Mouse (Mus musculus): ENCODE results near the gene Gxylt2. TPM values are rescaled to one million over a fixed set of nuclear protein-coding genes. Genes with fewer than 3 reads are reported as not detected.

The Gxylt2 gene
- total RNA-seq, 2 experiments from 2014 or later = 1.6 to 2.0 TPM

DNA sequence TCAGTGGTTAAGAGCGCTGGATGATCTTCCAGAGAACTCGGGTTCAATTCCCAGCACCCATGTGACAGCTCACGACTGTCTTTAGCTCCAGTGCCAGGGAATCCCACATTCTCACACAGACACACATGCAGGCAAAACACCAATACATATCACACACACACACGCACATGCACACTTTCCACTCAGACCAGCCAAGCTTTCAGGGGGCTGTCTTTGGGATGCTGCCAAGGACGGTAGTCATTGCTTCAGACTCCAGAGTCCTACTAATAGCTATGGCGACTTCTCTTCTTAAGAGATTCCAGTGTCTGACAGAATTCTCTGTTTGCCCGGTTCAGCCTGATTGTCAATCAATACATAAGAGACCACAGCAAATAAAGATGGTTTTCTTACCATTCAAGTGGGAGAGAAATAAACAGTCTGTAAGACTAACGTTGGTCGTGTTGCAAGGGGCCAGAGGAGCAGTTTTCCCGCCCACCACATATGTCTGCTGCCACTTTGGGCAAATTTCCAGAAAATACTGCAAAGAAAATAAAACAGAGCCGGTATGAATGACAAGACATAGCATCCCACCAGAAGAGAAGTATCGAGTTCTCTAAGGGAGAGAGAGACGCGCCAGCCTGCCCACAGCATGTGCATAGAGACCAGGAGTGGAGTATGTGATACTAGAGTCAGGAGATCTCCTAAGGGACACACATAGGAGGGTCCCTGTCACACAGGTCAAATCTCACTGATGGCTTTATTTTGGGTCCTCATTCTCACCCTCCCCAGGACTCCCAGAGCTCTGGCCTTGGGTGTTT is 88.6 kb downstream of the Gxylt2 start:
- no peak for DNase-seq (ENCODE audit: extremely low spot score in 1 of 2, low spot score in 1 of 2)

DNA sequence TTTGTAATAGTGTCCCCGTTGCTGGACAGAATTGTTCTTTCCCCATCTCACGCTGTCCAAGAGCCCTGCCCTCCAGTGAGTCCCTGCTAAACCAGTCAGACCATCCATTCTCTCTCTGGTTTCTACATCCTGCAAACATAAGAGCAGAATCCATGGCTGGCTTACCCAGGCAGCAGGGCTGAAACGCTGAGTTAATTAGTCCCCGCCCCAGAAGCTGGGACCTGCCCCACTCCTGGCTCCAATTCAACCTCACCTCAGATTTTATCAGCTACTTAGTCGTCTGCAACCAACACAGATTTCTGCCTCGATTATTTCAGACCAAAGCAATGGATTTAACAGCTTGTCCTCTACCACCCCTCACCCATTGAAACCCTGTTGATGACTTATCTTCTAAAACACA is 91.3 kb downstream of the Gxylt2 start:
- no peak for DNase-seq (ENCODE audit: extremely low spot score in 1 of 2, low spot score in 1 of 2)

DNA sequence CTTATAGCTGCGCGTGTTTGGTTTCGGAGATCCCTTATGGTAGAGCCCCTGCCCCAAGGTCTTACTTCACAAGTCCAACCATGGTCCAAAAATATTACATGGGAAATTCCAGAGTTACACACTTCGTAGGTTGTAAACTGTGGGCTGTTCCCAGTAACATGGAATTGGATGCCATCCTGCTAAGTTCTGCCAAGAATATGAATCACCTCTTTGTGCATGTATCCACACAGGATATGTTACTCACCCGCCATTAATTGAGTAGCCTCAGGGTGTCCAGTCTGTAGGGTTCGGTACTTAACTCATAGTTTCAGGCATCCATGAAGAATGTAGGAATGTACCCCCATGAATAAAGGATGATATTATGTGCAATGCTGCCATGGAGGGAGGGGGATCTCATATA is 94.8 kb downstream of the Gxylt2 start:
- DNase-seq (ENCODE audit: extremely low spot score in 1 of 2, low spot score in 1 of 2) = no peak

DNA sequence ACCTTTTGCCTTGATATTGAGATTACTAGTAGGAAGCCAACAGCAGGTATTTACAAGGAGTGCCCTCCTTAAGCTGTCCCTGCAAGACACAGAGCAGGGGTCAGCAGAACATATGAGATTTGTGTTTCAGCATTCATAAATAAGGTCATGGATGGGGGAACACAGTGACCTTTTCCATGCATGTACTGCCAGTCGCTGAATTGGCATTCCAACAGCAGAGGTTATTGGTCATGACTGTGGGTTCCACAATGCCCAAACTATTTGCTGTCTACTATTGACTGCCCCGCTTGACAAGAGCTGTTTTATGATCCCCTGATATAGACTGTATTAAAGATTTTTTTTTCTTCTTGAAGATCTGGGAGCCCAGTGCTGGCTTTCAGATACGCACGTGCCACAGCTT is 95.2 kb downstream of the Gxylt2 start:
- no peak for DNase-seq (ENCODE audit: extremely low spot score in 1 of 2, low spot score in 1 of 2)

DNA sequence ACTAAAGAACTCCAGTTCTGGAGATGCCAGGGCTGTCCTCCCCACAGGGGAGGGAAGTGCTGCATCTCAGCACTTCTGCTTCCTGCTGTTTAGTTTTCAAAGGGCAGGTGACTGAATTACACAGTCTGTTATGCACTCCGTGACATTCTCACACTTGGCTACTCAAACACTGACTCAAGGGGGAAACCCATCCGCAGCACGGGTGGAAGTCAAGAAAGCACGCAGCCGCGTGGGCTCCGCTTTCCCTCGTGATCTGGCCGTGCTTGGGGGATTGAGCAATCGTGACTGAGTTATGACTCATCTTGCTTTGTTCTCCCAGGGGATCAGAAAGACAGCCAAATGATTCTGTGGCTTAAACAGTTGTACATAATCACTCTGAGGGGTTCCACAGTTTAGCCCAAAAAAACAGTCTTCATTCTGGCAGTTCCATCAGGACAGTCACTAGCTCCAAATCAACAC is 96.0 kb downstream of the Gxylt2 start:
- peak; percentile 20 to 23 for DNase-seq (ENCODE audit: extremely low spot score in 1 of 2, low spot score in 1 of 2)

DNA sequence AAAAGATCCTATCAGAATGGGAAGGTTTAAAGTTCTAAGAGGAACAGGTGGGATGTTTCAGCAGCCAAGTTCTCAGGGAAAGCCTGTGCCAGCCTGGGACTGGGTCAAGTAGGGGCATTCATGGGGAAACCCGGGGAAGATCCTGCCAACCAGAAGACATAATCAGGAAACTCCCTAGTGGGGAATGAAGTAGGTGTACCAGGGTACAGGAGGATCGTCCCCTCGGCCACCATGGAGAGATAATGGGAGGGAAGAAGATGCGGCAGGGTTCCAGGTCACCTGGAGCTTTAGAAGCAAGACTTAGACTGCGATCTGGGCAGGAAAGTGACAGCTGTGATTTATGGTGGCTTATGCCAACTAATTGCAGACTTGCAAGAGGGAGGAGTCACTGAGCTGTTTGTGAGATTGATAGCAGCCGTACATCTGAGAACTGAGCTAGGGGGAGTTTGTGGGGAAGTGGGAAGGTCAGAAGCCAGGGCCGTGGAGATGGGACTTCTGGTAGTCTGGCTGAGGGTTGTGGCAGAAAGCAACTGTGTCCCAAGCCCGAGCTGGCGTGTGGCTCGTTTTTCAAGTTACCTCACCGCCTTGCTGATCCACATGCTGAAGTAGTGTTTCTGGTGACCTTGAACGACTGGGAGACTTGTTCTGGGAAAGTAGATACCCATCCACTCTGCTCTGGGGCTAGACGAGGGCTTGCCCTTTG is 98.0 kb downstream of the Gxylt2 start:
- no peak for DNase-seq (ENCODE audit: extremely low spot score in 1 of 2, low spot score in 1 of 2)

DNA sequence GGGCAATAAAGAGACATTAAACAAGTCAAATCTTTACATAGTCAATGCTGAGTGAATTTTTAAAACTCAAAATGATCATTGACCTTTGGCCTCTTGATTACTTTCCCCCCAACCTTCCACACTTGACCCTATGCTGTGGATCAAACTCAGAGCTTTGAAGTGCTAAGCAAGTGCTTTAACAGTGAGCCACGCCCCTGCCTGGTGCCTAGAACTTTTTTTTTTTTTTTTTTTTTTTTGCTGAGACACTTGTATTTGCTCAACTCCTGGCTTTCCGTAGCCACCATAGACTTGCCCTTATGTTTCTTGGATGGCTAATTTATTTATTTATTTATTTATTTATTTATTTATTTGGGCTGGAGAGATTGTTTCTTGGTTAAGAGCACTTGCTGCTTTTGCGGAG is 98.7 kb downstream of the Gxylt2 start:
- DNase-seq (ENCODE audit: extremely low spot score in 1 of 2, low spot score in 1 of 2) = no peak

DNA sequence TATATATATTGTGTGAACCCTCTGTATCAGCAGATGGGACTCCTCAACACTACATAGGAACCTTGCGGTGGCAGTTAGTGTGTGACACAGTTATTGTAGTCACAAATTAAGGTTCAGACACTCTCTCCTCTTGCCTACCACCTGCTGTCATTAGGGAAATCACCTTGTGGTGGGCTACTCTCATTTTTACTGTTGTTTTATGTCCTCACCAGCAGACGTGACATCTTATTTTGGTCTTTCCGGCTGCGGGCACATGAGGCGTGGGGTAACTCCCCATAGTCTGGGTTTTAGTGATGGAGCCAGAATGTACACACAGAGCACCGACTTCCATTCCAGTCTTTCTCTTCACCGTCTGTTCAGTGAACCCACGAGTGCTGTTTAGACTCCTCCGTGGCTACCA is 102.7 kb downstream of the Gxylt2 start:
- DNase-seq (ENCODE audit: extremely low spot score in 1 of 2, low spot score in 1 of 2) = no peak

DNA sequence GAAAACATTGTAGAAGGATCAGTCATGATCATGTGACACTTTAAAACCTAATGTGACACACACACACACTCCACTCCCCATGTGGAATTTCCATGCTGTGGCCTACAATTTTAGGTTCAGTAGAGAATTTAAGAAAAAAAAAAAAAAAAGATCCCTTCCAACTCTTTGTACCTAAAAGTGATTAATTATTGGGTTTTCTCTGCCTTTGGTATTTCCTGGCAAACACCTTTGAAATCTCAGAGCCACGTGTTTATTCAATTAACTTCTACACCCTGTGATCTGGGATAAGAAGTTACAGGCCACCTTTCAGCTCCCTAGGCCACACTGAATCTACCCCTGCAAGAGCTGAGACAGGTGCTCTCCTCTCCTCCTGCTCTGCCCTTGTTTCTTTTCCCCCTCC is 103.2 kb downstream of the Gxylt2 start:
- no peak for DNase-seq (ENCODE audit: extremely low spot score in 1 of 2, low spot score in 1 of 2)

DNA sequence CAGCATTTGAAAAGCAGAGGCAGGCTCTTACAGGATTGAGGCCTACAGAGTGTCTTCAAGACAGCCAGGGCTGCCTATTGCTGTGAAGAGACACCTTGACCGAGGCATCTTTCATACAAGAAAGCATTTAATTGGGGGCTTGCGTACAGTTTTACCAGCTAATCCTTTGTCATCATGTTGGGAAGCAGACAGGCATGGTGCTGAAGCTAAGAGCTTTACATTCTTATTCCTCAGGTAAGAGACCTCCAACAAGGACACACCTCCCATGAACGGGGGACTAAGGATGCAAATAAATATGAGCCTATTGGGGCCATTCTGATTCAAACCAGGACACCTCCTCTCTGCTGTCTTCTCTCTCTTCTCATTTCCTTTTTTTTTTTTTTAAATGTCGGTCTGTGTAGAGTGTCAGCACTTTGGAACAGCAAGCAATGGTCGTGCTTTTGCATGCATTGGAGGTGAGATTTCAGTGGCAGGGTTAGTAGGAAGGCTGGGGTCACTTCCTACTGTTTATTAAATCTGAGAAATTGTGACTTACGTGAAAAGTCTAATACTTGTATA is 103.8 kb downstream of the Gxylt2 start:
- no peak for DNase-seq (ENCODE audit: extremely low spot score in 1 of 2, low spot score in 1 of 2)

DNA sequence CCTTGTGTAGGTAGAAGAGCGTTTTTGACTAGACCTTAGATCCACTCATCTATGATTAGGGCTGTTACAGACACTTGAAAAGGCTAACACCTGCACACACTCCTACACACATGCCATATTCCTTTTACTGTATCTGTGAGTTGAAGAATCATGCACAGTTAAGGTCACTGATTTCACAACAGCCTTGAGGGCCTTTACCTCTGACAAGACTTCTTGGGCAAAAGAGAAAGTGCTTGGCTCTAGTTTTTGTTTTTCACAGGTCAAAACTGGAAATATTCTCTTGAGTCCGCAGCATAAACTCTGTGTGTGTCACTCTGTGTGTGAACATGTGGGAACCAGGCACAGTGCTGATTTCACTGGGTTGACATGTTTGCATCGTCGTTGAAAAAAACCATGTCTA is 105.6 kb downstream of the Gxylt2 start:
- no peak for DNase-seq (ENCODE audit: extremely low spot score in 1 of 2, low spot score in 1 of 2)

DNA sequence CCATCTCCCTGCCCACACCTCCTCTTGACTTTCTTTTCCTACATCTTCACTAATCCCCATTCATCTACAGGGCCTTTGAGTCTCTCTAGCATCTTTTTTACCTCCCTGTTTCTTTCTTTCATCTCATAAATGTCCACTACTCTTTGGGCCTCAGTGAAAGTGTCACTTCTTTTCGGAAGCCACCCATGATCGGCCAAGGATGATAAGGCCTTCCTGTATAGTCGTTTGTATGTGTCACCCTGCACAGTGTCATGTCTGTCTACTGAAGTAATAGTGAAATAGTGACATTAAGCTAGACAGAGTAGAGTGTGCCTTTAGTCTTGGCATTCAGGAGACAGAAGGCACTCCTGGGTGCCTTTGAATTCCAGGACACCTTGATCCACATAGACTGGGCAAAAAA is 107.2 kb downstream of the Gxylt2 start:
- no peak for DNase-seq (ENCODE audit: extremely low spot score in 1 of 2, low spot score in 1 of 2)

DNA sequence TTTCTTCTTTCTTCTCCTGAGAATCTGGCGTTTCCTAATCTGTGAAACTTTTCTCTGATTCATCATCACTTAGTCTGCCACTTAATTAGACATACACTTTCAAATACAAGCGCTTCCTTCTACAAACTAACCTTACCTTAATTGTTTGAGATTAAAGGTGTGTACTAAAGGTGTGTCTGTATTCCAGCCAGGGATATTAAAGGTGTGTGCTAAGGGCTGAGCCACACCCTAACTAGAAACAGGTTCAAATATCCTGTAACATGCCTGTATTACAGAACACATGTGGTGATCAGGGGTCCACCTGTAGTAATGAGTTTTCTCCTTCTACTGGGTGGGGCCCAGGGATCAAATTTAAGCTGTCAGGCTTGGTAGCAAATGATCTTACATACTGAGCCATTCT is 116.8 kb downstream of the Gxylt2 start:
- DNase-seq (ENCODE audit: extremely low spot score in 1 of 2, low spot score in 1 of 2) = no peak

DNA sequence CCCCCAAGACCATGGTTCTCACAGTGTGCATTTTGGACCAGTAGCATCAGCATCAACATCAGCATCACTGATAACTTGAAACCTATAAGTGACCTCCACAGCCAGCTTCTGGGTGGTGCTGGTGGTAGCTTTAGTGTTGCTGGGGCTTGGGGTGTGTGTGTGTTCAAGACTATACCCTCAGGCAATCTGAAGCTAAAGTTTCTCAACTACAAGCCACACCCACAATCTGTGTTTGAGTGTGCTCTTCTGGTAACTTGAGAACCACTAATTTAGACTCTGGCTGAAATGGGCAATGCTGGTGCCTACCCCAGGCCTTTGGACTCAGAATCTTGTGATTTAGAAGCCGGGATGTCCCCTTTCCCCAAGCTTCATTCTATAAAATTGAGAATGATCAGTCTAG is 118.8 kb downstream of the Gxylt2 start:
- no peak for DNase-seq (ENCODE audit: extremely low spot score in 1 of 2, low spot score in 1 of 2)

DNA sequence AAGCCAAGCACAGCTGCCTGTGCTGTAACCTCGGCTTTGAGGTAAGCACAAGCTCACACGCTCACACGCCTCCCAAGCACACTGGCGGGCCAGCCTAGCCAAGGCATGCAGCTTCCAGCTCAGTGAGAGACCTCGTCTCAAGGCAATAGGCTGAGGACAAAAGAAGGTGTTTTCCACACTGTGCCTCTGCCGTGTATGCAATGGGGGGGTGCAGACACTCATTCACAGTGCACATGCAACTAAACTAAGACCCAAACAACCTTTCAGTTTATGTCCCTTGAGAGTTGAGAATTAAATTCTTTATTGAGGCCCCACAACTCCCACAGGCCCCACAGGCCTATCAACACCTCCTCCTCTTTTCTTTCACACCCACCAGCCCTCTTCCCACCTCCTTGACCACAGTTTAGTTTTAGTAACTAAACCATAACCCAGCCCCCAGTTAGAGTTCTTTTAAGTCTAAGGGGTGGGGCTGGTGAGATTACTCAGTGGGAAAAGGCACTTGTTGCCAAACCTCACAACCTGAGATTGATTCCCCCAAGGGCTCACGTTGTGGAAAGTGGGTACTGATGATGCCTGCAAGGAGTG is 119.9 kb downstream of the Gxylt2 start:
- DNase-seq (ENCODE audit: extremely low spot score in 1 of 2, low spot score in 1 of 2) = no peak

DNA sequence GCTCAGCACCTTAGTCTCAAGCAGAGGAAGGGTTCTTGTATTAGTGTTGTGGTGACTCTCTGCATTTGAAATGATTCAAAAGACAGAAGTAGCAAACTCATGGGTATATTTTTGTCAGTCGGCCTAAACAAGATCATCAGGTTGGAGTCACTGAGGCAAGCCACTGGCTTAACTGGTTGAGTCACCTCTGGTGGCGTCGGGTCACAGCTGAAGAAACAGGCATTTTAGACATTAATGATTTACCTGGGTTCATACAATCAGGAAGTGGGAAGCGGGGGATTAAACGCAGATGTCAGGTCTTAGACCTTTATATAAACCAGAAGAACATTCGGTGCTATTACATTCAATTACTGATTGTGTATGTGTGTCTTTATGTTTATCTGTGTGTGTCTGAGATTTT is 121.5 kb downstream of the Gxylt2 start:
- DNase-seq (ENCODE audit: extremely low spot score in 1 of 2, low spot score in 1 of 2) = no peak

DNA sequence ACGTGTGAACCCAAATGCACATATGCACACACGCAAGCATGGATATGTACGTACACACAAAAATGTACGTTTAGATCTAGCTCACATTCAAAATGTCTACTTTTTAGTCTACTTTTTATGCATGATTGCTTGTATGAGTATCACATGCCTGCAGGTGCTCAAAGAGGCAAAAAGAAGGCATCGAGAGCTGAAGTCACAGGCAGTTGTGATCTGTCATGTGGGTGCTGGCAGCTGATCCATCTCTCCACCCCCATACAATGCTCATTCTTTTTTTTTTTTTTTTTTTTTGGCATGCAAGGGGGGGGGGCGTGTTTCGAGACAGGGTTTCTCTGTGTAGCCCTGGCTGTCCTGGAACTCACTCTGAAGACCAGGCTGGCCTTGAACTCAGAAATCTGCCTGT is 124.0 kb downstream of the Gxylt2 start:
- DNase-seq (ENCODE audit: extremely low spot score in 1 of 2, low spot score in 1 of 2) = no peak

DNA sequence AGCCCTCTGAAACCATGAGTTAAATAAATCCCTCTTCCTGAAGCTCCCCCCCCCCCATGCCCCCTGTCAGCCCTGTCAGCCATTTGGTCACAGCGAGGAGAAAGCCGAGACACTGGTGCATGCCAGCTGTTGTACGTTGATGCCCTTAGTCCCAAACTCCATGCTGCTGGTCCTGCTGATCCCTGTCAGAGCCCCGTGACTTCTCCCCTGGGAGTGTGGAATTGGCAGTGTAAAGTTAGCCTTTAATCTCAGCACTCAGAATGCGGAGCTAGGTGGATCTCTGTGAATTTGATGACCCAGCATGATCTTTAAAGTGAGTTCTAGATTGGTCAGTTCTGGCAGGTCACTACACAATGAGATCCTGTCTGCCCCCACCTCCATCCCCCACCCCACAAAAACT is 125.2 kb downstream of the Gxylt2 start:
- DNase-seq (ENCODE audit: extremely low spot score in 1 of 2, low spot score in 1 of 2) = no peak

DNA sequence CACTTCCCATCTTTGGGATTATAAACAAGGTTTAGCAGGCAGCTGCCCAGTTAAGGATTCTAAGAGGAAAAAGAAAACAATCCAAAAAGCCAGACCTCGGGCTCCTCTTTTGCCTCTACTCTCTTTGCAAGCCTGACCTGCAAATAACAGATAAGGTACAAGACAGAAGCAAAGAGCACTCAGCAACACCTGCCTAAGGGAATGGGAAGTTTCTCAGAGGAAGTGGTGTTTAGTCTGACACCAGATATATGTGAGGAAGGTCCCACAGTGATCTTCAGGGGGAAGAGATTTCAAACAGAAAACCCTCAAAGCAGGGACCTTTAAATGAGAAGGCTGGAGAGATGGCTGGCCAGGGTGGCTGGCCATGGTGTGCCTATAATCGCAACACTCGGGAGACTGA is 126.7 kb downstream of the Gxylt2 start:
- DNase-seq (ENCODE audit: extremely low spot score in 1 of 2, low spot score in 1 of 2) = no peak

DNA sequence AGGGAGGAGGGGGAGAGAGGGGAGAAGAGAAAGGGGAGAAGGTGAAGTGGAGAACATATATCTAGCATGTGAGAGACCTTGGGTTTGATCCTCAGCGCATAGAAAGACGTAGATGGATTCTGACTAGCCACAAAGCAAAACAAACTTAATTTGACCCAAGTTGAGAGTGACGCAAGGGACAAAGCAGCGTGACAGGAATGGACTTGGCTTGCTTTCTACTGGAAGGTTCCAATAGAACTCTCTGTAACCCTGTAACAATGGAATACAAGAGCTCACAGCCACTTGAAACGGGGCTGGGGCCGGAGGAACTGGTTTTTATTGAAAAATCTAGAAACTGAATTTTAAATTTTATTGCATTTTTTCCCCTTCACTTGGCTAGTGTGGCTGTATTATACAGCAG is 127.2 kb downstream of the Gxylt2 start:
- no peak for DNase-seq (ENCODE audit: extremely low spot score in 1 of 2, low spot score in 1 of 2)

DNA sequence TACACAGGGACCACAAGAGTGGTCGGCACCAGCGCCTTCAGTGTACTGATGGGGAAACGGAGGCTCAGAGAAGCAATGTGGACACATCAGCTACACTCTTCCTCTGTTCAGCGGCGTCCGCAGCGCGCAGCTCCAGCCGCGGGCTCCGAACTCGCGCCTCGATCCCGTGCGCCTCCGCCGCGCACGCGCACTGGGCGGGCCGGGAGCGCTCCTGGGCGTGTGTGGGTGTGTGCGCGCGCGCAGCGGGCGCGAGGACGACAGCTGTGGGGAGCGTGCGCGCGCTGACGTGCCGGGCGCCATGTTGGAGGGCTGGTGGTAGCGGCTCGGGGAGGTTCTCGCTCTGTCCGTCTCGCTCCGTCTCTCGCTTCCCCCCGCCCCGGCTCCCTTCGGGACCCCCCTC is 128.8 kb downstream of the Gxylt2 start, which contains the start of gene Ppp4r2:
Ppp4r2 (plus strand) TSS at position 268 of the 400 bp plus-strand sequence.
- peak; percentile 82 to 83 for DNase-seq (ENCODE audit: extremely low spot score in 1 of 2, low spot score in 1 of 2)
